Comparison of ENCODE assay signal across 10 mouse cellular contexts in the genomic region with DNA sequence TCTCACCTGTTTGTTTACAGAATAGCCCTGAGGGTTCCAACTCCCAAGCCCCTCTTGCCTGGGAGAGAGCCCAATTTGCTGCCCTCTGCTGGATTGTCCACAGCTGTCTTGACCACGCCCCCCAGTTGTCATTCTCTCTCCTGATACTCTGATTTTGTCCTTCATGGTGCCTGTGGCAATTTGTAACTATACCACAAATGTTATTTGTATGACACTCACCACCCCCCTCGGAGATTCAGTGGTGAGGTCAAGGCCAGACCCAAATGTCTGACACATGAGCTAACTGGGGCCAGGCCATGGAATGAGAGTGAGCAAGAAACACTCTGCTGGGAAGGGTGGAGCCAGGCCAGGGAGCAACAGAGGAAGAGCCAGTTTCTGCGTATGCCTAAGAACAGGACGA. TPM values are rescaled to one million over a fixed set of nuclear protein-coding genes. Genes with fewer than 3 reads are reported as not detected.
A peak's percentile ranks its signal among the peaks of the same experiment; 100 is the strongest.
DNase-seq lines count a peak whose midpoint lies in the region; ATAC-seq lines count a peak whose summit lies in the region.
"Had no signal": no experiment of that assay in that cellular context is flagged by ENCODE, and none has a peak within 500 bp of the region (broad histone marks: within the 10 kb centered on the region; RNA-seq: fewer than 3 reads in every experiment).

No protein-coding gene starts in this region.

- whole genome bisulfite sequencing in hindbrain, embryonic 15.5 days, result 41% methylated on average over 4 of the region's 4 CpGs

- no peak overlapping the region for H3K4me3 ChIP-seq in hindbrain, embryonic 15.5 days

- no peaks in the 10 kb centered on the region for H3K9me3 ChIP-seq in hindbrain, embryonic 15.5 days

- no peak overlapping the region for H3K9ac ChIP-seq in hindbrain, embryonic 15.5 days

- 0 out of 2 replicates have a peak, but pooled peaks have one; percentile 66 for ATAC-seq in hindbrain, embryonic 15.5 days (ENCODE audit: low FRiP score, low read depth)
- no peak for ATAC-seq in monocyte, adult 5-6 weeks (replicated peaks; ENCODE audit: insufficient number of reproducible peaks, low FRiP score, low TSS enrichment, poor library complexity, severe bottlenecking)
- no peak for ATAC-seq in inflammation-experienced regulatory T-cells, adult 6 months

- H3K4me1 ChIP-seq in hindbrain, embryonic 15.5 days (replicated peaks), result no peaks in the 10 kb centered on the region

- peaks cover 26% of the 10 kb centered on the region for H3K36me3 ChIP-seq in hindbrain, embryonic 15.5 days

- no peaks in the 10 kb centered on the region for H3K27me3 ChIP-seq in hindbrain, embryonic 15.5 days

- H3K4me2 ChIP-seq in hindbrain, embryonic 15.5 days, result no peak overlapping the region

- DNase-seq in heart, postnatal 4 days, result peak; percentile 68
- no peak for DNase-seq in heart, adult 8-10 months (ENCODE audit: low spot score)
- DNase-seq in 3134 (ENCODE audit: extremely low read depth, insufficient read length, low spot score) (peak; percentile 45), R1 (ENCODE audit: low read depth, low spot score) (peak; percentile 37)
- peak; percentile 23 for DNase-seq in mesoderm, embryonic 11.5 days (ENCODE audit: low read depth, low spot score)

- no peak overlapping the region for H3K27ac ChIP-seq in hindbrain, embryonic 15.5 days (replicated peaks)

RNA-seq across cellular contexts. Expression of a gene that starts 4.7 kb away (rescaled TPM):
- 1 to 10 TPM; 4.6 to 5.7 TPM for total RNA-seq in heart, postnatal 4 days (2021)
- 1 to 10 TPM in 3 of 4 experiments, under 1 TPM in 1; 0.82 to 1.7 (median 1.4) TPM for total RNA-seq in heart, adult 8-10 months (2022)
- polyA plus RNA-seq in hindbrain, embryonic 15.5 days (2015; fragmentation: Nextera tagmentation; extraction: Ambion mirVana), result 2.0 and 3.0 TPM in 2 replicates
- total RNA-seq in monocyte, adult 5-6 weeks (2017), result not detected in 3 replicates
- polyA plus RNA-seq in inflammation-experienced regulatory T-cells, adult 6 months (2017; shearing (Covaris generic)), result not detected

RNA-seq across cellular contexts. Expression of a gene that starts 7.6 kb away (rescaled TPM):
- total RNA-seq in heart, postnatal 4 days (2021), result 1 to 10 TPM; 4.8 to 5.1 TPM
- total RNA-seq in heart, adult 8-10 months (2022), result 1 to 10 TPM; 1.3 to 4.6 (median 3.0) TPM
- polyA plus RNA-seq in hindbrain, embryonic 15.5 days (2015; fragmentation: Nextera tagmentation; extraction: Ambion mirVana), result 2.2 TPM in 2 replicates
- total RNA-seq in monocyte, adult 5-6 weeks (2017), result 2.3 TPM in 1 of 3 replicates, not detected in the others
- 1 to 10 TPM in 2 of 3 experiments, not detected in 1; 1.5 to 1.6 TPM for polyA plus RNA-seq in inflammation-experienced regulatory T-cells, adult 6 months (2017; shearing (Covaris generic))

RNA-seq across cellular contexts. Expression of a gene that starts 15.4 kb away (rescaled TPM):
- total RNA-seq in heart, postnatal 4 days (2021), result not detected
- total RNA-seq in heart, adult 8-10 months (2022), result not detected
- polyA plus RNA-seq in hindbrain, embryonic 15.5 days (2015; fragmentation: Nextera tagmentation; extraction: Ambion mirVana), result 0.79 and 1.4 TPM in 2 replicates
- total RNA-seq in monocyte, adult 5-6 weeks (2017), result 0.85 to 1.9 TPM in 2 of 3 replicates, not detected in the other
- under 1 TPM in 2 of 3 experiments, not detected in 1; 0.39 to 0.46 TPM for polyA plus RNA-seq in inflammation-experienced regulatory T-cells, adult 6 months (2017; shearing (Covaris generic))
- total RNA-seq: adrenal gland, postnatal 4 days; heart, postnatal 36 days had no signal

RNA-seq across cellular contexts. Expression of a gene that starts 28.8 kb away (rescaled TPM):
- total RNA-seq in heart, postnatal 4 days (2021), result not detected
- not detected for total RNA-seq in heart, adult 8-10 months (2022)
- 0.52 and 2.8 TPM in 2 replicates for polyA plus RNA-seq in hindbrain, embryonic 15.5 days (2015; fragmentation: Nextera tagmentation; extraction: Ambion mirVana)
- not detected in 3 replicates for total RNA-seq in monocyte, adult 5-6 weeks (2017)
- polyA plus RNA-seq in inflammation-experienced regulatory T-cells, adult 6 months (2017; shearing (Covaris generic)), result not detected
- total RNA-seq: heart, postnatal 36 days had no signal

RNA-seq across cellular contexts. Expression of a gene that starts 29.5 kb away (rescaled TPM):
- 100 to 1,000 TPM; 208 to 221 TPM for total RNA-seq in heart, postnatal 4 days (2021)
- total RNA-seq in heart, adult 8-10 months (2022), result 100 to 1,000 TPM; 229 to 268 (median 258) TPM
- polyA plus RNA-seq in hindbrain, embryonic 15.5 days (2015; fragmentation: Nextera tagmentation; extraction: Ambion mirVana), result 273 and 284 TPM in 2 replicates
- total RNA-seq in monocyte, adult 5-6 weeks (2017), result 14.0 to 17.1 TPM (median 17.0 TPM) in 3 replicates
- polyA plus RNA-seq in inflammation-experienced regulatory T-cells, adult 6 months (2017; shearing (Covaris generic)), result 10 to 100 TPM; 43.1 to 55.2 (median 48.6) TPM
